Mouse (Mus musculus) forebrain, embryonic 15.5 days (tissue): ENCODE data around the gene Cxcl15. TPM values are rescaled to one million over a fixed set of nuclear protein-coding genes. Genes with fewer than 3 reads are reported as not detected.
"Not testable (repeated sequence)": the region's sequence is repeated elsewhere in the genome, so short reads cannot be mapped to it uniquely, and the experiment has no call there.

ENCODE experiments used
- ATAC-seq: fragments of 200-750 bp; cut with Nextera tagmentation; replicated peaks from 2 replicates; pipeline ENCODE4 v1.8.0; 2017; ENCODE audit warnings: mild to moderate bottlenecking, moderate TSS enrichment, moderate library complexity
- H3K27ac ChIP-seq: fragments of 300-500 bp; sonication (generic); replicated peaks from 2 replicates; pipeline ENCODE4 v1.5.1; 2015; ENCODE audit warnings: mild to moderate bottlenecking, inconsistent platforms
- H3K27me3 ChIP-seq: fragments of 300-500 bp; sonication (generic); 2 replicates; pipeline ENCODE4 v1.6.1; 2015; ENCODE audit warnings: inconsistent platforms
- H3K36me3 ChIP-seq: fragments of 300-500 bp; sonication (generic); 2 replicates; pipeline ENCODE4 v1.6.1; 2015; ENCODE audit warnings: mild to moderate bottlenecking, inconsistent platforms
- H3K4me1 ChIP-seq: fragments of 300-500 bp; sonication (generic); 2 replicates; pipeline ENCODE4 v1.6.1; 2015; ENCODE audit warnings: inconsistent platforms
- H3K4me2 ChIP-seq: fragments of 300-500 bp; sonication (generic); replicated peaks from 2 replicates; pipeline ENCODE4 v1.6.1; 2015; ENCODE audit warnings: mild to moderate bottlenecking, inconsistent platforms
- H3K4me3 ChIP-seq: fragments of 300-500 bp; sonication (generic); 2 replicates; pipeline ENCODE4 v1.5.1; 2015; ENCODE audit warnings: mild to moderate bottlenecking, inconsistent platforms
- H3K9ac ChIP-seq: fragments of 300-500 bp; sonication (generic); replicated peaks from 2 replicates; pipeline ENCODE4 v1.6.1; 2015; ENCODE audit warnings: mild to moderate bottlenecking, inconsistent platforms
- H3K9me3 ChIP-seq: fragments of 300-500 bp; sonication (generic); 2 replicates; pipeline ENCODE4 v1.6.1; 2016; ENCODE audit warnings: inconsistent platforms
- WGBS: fragments of 180-500 bp; shearing (Covaris S2); methylation state at CpG from one replicate; pipeline ENCODE4 v1.1.7; 2015; ENCODE audit warnings: mixed read lengths; 5-methylcytosine and 5-hydroxymethylcytosine counted together
- polyA plus RNA-seq: library from polyadenylated mRNA; unstranded; fragments of >200 nt; fragmentation: Nextera tagmentation; extraction: Ambion mirVana; gene quantifications from 2 replicates; pipeline ENCODE4 v1.2.1, GENCODE M21; 2015

Cxcl15 gene
- polyA plus RNA-seq, 1 experiment from 2014 or later: not detected

DNA sequence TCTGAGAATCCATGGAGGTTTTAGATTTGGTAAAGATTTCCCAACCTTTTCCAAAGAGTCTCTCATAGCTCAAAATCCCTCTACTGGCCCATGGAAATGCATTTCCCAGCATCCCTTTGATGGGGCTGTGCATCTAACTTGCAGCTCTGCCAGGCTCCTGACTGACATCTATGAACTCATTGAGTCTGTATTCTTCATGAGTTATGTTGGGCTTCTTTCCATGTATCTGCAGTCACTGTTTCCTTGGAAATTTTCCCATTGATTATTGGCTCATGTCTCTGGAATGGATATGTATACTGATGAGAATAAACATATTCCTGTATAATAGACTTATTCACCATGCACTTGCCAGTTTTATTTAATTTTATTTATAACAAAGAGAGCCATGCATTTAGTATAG, 11.7 kb downstream of the Cxcl15 start:
- ATAC-seq: no peak
- Histone ChIP-seq H3K4me1 (no peaks in the 10 kb centered on the region), H3K9ac (no peak overlapping the region), H3K27ac (no peak overlapping the region), H3K27me3 (no peaks in the 10 kb centered on the region), H3K4me3 (no peak overlapping the region), H3K4me2 (no peak overlapping the region), H3K9me3 (no peaks in the 10 kb centered on the region), H3K36me3 (no peaks in the 10 kb centered on the region)

- Histone ChIP-seq H3K9me3 (no peaks in the 10 kb centered on the region), H3K4me2 (no peak overlapping the region), H3K4me1 (no peaks in the 10 kb centered on the region), H3K27me3 (no peaks in the 10 kb centered on the region), H3K36me3 (no peaks in the 10 kb centered on the region), H3K27ac (no peak overlapping the region), H3K9ac (no peak overlapping the region), H3K4me3 (no peak overlapping the region)
- WGBS: 80% methylated on average over 3 of the region's 3 CpGs
- no peak for ATAC-seq
Measured at GRCm38 (mm10) chr5:90807176-90807950, 13.0 kb downstream of the Cxcl15 start.

DNA sequence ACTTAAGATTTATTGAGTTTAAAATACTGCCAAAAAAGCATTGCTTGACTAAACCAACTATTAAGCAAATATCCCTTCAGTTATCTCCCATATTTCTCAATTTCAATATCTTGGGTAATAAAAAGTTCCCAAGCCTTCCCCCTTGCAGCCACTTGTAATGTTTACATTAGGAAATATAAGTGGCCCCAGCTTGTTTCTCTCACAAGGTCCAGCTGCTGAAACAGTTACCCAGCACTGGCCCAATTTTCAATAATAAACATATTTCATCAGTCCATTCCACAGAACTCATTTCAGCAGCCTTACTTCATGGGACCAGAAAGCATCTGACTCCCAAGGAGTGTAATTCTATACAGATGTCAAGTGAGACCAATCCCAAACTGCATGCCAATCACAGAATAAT, 25.4 kb downstream of the Cxcl15 start:
- no peak for ATAC-seq
- Histone ChIP-seq H3K27me3 (no peaks in the 10 kb centered on the region), H3K4me2 (no peak overlapping the region), H3K4me1 (no peaks in the 10 kb centered on the region), H3K36me3 (no peaks in the 10 kb centered on the region), H3K9me3 (no peaks in the 10 kb centered on the region), H3K4me3 (no peak overlapping the region), H3K27ac (no peak overlapping the region), H3K9ac (no peak overlapping the region)

DNA sequence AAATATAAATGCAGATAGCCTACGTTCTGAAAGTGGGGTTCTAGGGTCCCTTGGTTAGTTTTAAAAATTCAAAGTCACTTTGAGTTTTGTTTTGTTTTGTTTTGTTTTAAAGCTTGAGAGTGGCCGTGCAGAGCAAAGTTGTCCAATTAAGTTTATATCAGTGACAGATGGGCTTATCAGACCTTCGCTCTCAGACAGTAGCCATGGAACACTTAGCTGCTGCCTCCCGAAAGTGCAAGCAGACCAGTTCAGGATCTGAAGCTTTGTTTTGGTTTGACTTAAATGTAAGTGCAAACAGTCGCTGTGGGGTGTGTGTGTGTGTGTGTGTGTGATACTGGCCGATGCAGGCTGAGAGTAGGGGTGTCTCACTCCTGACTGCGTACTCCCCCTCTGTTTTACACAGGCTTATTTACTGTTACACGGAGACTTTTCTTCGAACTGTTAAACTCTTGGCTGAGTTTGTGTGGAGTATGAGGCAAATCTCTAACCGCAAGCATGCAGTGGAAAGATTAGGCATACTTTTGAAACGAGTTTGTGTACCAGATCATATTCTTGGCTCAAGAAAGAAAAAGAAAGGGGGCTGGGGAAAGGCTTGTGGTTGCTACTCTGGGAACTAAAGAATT, 37.9 kb downstream of the Cxcl15 start:
- 86% methylated on average over 11 of the region's 11 CpGs for WGBS
- ATAC-seq: no peak
- no peaks in the 10 kb centered on the region for H3K36me3 ChIP-seq
- no peaks in the 10 kb centered on the region for H3K9me3 ChIP-seq
- H3K4me3 ChIP-seq: no peak overlapping the region
- no peak overlapping the region for H3K4me2 ChIP-seq
- no peaks in the 10 kb centered on the region for H3K4me1 ChIP-seq
- no peak overlapping the region for H3K27ac ChIP-seq
- H3K9ac ChIP-seq: no peak overlapping the region
- no peaks in the 10 kb centered on the region for H3K27me3 ChIP-seq

- H3K36me3 ChIP-seq: no peaks in the 10 kb centered on the region
- ATAC-seq: no peak
- WGBS: 93% methylated on average over 8 of the region's 8 CpGs
Measured at GRCm38 (mm10) chr5:90832768-90833388, 38.5 kb downstream of the Cxcl15 start.

DNA sequence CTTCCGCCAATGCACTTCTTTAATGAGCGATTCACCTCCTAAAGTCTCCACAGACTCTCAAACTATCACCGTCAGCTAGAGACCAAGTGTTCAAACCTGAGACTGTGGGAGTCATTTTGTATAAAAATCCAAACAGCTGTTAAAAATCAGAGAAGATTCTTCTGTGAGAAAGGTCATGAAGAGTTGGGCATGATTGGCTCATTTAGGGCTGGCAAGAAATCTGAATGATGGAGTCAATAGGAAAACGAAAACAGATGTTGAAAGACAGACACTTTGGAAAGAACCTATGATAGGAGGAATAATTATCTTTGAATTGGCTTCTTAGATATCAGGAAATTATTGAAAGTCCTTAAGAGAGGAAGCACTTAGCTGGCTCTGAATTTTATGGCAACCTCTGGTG, 40.1 kb downstream of the Cxcl15 start:
- ATAC-seq: no peak
- no peaks in the 10 kb centered on the region for H3K9me3 ChIP-seq
- 87% methylated on average over 4 of the region's 4 CpGs for WGBS

More at GRCm38 (mm10) chr5:90832768-90833388, 38.5 kb downstream of the Cxcl15 start:
- no peak overlapping the region for H3K4me3 ChIP-seq
- no peak overlapping the region for H3K4me2 ChIP-seq
- H3K27me3 ChIP-seq: no peaks in the 10 kb centered on the region
- no peak overlapping the region for H3K9ac ChIP-seq
- H3K4me1 ChIP-seq: no peaks in the 10 kb centered on the region
- H3K9me3 ChIP-seq: no peaks in the 10 kb centered on the region
- no peak overlapping the region for H3K27ac ChIP-seq

DNA sequence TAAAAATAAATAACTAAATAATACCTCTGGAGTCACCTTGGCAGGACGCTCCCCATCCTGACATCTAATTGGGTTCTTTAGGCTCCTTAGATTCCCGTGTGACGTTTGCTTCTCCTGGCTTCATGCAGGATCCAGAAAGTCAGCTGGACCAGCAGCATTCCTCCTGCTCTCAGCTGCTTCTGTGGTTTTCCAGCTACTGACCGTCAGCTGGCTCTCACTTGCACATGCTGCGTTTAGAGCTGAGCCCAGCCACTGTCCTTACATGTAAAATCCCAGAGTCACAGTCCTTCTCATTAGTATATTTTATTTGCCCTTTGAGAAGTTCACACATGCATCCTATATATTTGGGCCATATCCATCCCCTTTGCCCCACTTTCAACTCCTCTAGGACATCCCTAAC, 44.2 kb downstream of the Cxcl15 start:
- Histone ChIP-seq H3K9me3 (no peaks in the 10 kb centered on the region), H3K4me2 (no peak overlapping the region), H3K27ac (no peak overlapping the region), H3K4me1 (no peaks in the 10 kb centered on the region), H3K36me3 (no peaks in the 10 kb centered on the region), H3K4me3 (no peak overlapping the region), H3K9ac (no peak overlapping the region), H3K27me3 (no peaks in the 10 kb centered on the region)
- 88% methylated on average over 5 of the region's 5 CpGs for WGBS
- ATAC-seq: no peak

More for the DNA sequence above, 40.1 kb downstream of the Cxcl15 start:
- H3K4me1 ChIP-seq: no peaks in the 10 kb centered on the region
- no peak overlapping the region for H3K4me3 ChIP-seq
- no peak overlapping the region for H3K27ac ChIP-seq
- no peak overlapping the region for H3K4me2 ChIP-seq
- no peak overlapping the region for H3K9ac ChIP-seq
- H3K36me3 ChIP-seq: no peaks in the 10 kb centered on the region
- no peaks in the 10 kb centered on the region for H3K27me3 ChIP-seq

- no peak overlapping the region for H3K27ac ChIP-seq
- H3K4me3 ChIP-seq: no peak overlapping the region
- no peak overlapping the region for H3K9ac ChIP-seq
- H3K4me2 ChIP-seq: no peak overlapping the region
- 74% methylated on average over 7 of the region's 7 CpGs for WGBS
- no peaks in the 10 kb centered on the region for H3K9me3 ChIP-seq
- H3K36me3 ChIP-seq: no peaks in the 10 kb centered on the region
- no peak for ATAC-seq
- H3K4me1 ChIP-seq: no peaks in the 10 kb centered on the region
- H3K27me3 ChIP-seq: no peaks in the 10 kb centered on the region
Measured at GRCm38 (mm10) chr5:90840902-90841869, 46.9 kb downstream of the Cxcl15 start.

GRCm38 (mm10) chr5:90843891-90844290, 49.6 kb downstream of the Cxcl15 start:
- Histone ChIP-seq H3K9me3 (no peaks in the 10 kb centered on the region), H3K36me3 (no peaks in the 10 kb centered on the region), H3K4me1 (no peaks in the 10 kb centered on the region), H3K4me2 (no peak overlapping the region), H3K27ac (no peak overlapping the region), H3K9ac (no peak overlapping the region), H3K27me3 (no peaks in the 10 kb centered on the region), H3K4me3 (no peak overlapping the region)
- no peak for ATAC-seq
- WGBS: 78% methylated on average over 3 of the region's 3 CpGs

DNA sequence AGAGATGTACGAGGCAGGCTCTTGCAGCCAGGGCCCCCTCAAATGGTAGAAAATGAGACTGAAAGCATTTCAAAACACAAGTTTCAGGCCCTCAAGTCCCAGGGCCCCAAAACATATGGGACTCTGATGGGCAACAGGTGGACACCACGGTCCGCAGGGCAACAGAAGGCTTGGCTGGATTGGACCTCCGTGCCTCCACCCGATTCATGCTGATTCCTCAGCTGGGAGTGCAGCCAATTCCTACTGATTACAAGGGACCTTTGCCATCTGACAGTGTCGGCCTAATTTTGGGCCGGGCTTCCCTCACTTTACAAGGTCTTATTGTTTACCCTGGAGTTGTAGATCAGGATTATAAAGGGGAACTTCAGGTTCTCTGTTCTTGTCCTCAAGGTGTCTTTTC, 55.8 kb downstream of the Cxcl15 start:
- not testable (repeated sequence) for H3K27ac ChIP-seq, H3K36me3 ChIP-seq, H3K27me3 ChIP-seq, H3K4me2 ChIP-seq, H3K9me3 ChIP-seq, H3K4me1 ChIP-seq, H3K9ac ChIP-seq, ATAC-seq, H3K4me3 ChIP-seq
- 86% methylated on average over 7 of the region's 7 CpGs for WGBS

GRCm38 (mm10) chr5:90851391-90851790, 57.1 kb downstream of the Cxcl15 start:
- H3K9ac ChIP-seq, ATAC-seq, H3K4me2 ChIP-seq, H3K27me3 ChIP-seq, H3K36me3 ChIP-seq, H3K27ac ChIP-seq, H3K9me3 ChIP-seq, H3K4me1 ChIP-seq, H3K4me3 ChIP-seq: not testable (repeated sequence)
- 94% methylated on average over 11 of the region's 11 CpGs for WGBS
